Mouse (Mus musculus) heart, embryonic 16.5 days (tissue): ENCODE results near the gene Elf2. TPM values are rescaled to one million over a fixed set of nuclear protein-coding genes. Genes with fewer than 3 reads are reported as not detected.
"Not testable (repeated sequence)": the region's sequence is repeated elsewhere in the genome, so short reads cannot be mapped to it uniquely, and the experiment has no call there.

Experiments used
- ATAC-seq: fragments of 200-750 bp; cut with Nextera tagmentation; replicated peaks from 2 replicates; pipeline ENCODE4 v1.8.0; 2017; ENCODE audit warnings: moderate number of reproducible peaks; ENCODE audit not compliant: insufficient read depth, low FRiP score; ENCODE audit errors: extremely low read depth
- H3K27ac ChIP-seq: fragments of 300-500 bp; sonication (generic); 2 replicates; pipeline ENCODE4 v1.5.1; 2014; ENCODE audit warnings: mild to moderate bottlenecking, low read length, control low read depth, moderate library complexity
- H3K27me3 ChIP-seq: fragments of 300-500 bp; sonication (generic); 2 replicates; pipeline ENCODE4 v1.6.1; 2014; ENCODE audit warnings: low read length, mixed read lengths; ENCODE audit not compliant: control insufficient read depth, insufficient read depth
- H3K36me3 ChIP-seq: fragments of 300-500 bp; sonication (generic); 2 replicates; pipeline ENCODE4 v1.6.1; 2014; ENCODE audit not compliant: control insufficient read depth, insufficient read depth
- H3K4me1 ChIP-seq: fragments of 300-500 bp; sonication (generic); 2 replicates; pipeline ENCODE4 v1.6.1; 2014; ENCODE audit warnings: low read length, mixed read lengths; ENCODE audit not compliant: control insufficient read depth, insufficient read depth
- H3K4me2 ChIP-seq: fragments of 300-500 bp; sonication (generic); 2 replicates; pipeline ENCODE4 v1.6.1; 2014; ENCODE audit warnings: low read depth, mild to moderate bottlenecking, control low read depth, low read length
- H3K4me3 ChIP-seq: fragments of 300-500 bp; sonication (generic); 2 replicates; pipeline ENCODE4 v1.5.1; 2014; ENCODE audit warnings: mild to moderate bottlenecking, control low read depth, low read length
- H3K9ac ChIP-seq: fragments of 300-500 bp; sonication (generic); 2 replicates; pipeline ENCODE4 v1.6.1; 2014; ENCODE audit warnings: low read length, control low read depth
- H3K9me3 ChIP-seq: fragments of 300-500 bp; sonication (generic); replicated peaks from 2 replicates; pipeline ENCODE4 v1.6.1; 2016; ENCODE audit warnings: low read length; ENCODE audit not compliant: control insufficient read depth
- WGBS: fragments of 180-500 bp; shearing (Covaris S2); extraction: QIAGEN DNeasy Blood & Tissue Kit; methylation state at CpG from one replicate; pipeline ENCODE4 v1.1.7; 2014; 5-methylcytosine and 5-hydroxymethylcytosine counted together
- polyA plus RNA-seq: library from polyadenylated mRNA; unstranded; fragments of >200 nt; fragmentation: Nextera tagmentation; extraction: Ambion mirVana; gene quantifications from 2 replicates; pipeline ENCODE4 v1.2.1, GENCODE M21; 2015

Elf2 gene
- polyA plus RNA-seq, 1 experiment from 2014 or later = 53.4 TPM

- Histone ChIP-seq H3K36me3 (no peaks in the 10 kb centered on the region), H3K9ac (no peak overlapping the region), H3K4me3 (no peak overlapping the region), H3K9me3 (no peaks in the 10 kb centered on the region), H3K4me1 (peaks cover 39% of the 10 kb centered on the region), H3K27ac (no peak overlapping the region), H3K4me2 (peak overlapping the region; percentile 71), H3K27me3 (no peaks in the 10 kb centered on the region)
- no peak for ATAC-seq
- 37% methylated on average over 5 of the region's 5 CpGs for WGBS
Observed at GRCm38 (mm10) chr3:51223556-51223955, 116.9 kb downstream of the Elf2 start.

- Histone ChIP-seq H3K27ac (no peak overlapping the region), H3K4me1 (peaks cover 39% of the 10 kb centered on the region), H3K9me3 (no peaks in the 10 kb centered on the region), H3K9ac (no peak overlapping the region), H3K36me3 (no peaks in the 10 kb centered on the region), H3K4me2 (no peak overlapping the region), H3K4me3 (no peak overlapping the region), H3K27me3 (no peaks in the 10 kb centered on the region)
- ATAC-seq = no peak
- WGBS = 48% methylated on average over 10 of the region's 10 CpGs
Observed at GRCm38 (mm10) chr3:51222834-51223460, 117.5 kb downstream of the Elf2 start.

GRCm38 (mm10) chr3:51222302-51222701, 118.2 kb downstream of the Elf2 start:
- ATAC-seq = peak; percentile 24
- H3K9ac ChIP-seq = 0 out of 2 replicates have a peak overlapping the region, but pooled peaks have one; percentile 8
- no peaks in the 10 kb centered on the region for H3K9me3 ChIP-seq
- H3K4me1 ChIP-seq = peaks cover 39% of the 10 kb centered on the region
- 45% methylated on average over 6 of the region's 6 CpGs for WGBS
- H3K27me3 ChIP-seq = no peaks in the 10 kb centered on the region
- peak overlapping the region; percentile 45 for H3K4me2 ChIP-seq
- H3K27ac ChIP-seq = peak overlapping the region; percentile 56
- H3K4me3 ChIP-seq = peak overlapping the region; percentile 15; the same call in 1 of the 2 replicates
- no peaks in the 10 kb centered on the region for H3K36me3 ChIP-seq

- Histone ChIP-seq H3K4me3 (peak overlapping the region; percentile 15; the same call in 1 of the 2 replicates), H3K4me2 (peak overlapping the region; percentile 45), H3K9me3 (no peaks in the 10 kb centered on the region), H3K9ac (0 out of 2 replicates have a peak overlapping the region, but pooled peaks have one; percentile 8), H3K27me3 (no peaks in the 10 kb centered on the region), H3K27ac (peak overlapping the region; percentile 56), H3K36me3 (no peaks in the 10 kb centered on the region), H3K4me1 (peaks cover 39% of the 10 kb centered on the region)
- 36% methylated on average over 8 of the region's 8 CpGs for WGBS
- ATAC-seq = no peak
Observed at GRCm38 (mm10) chr3:51221847-51222246, 118.6 kb downstream of the Elf2 start.

- Histone ChIP-seq H3K9me3 (no peaks in the 10 kb centered on the region), H3K9ac (no peak overlapping the region), H3K4me3 (no peak overlapping the region), H3K36me3 (no peaks in the 10 kb centered on the region), H3K4me1 (peaks cover 35% of the 10 kb centered on the region), H3K27ac (no peak overlapping the region), H3K27me3 (no peaks in the 10 kb centered on the region), H3K4me2 (no peak overlapping the region)
- 26% methylated on average over 4 of the region's 4 CpGs for WGBS
- no peak for ATAC-seq
Observed at GRCm38 (mm10) chr3:51220846-51221245, 119.6 kb downstream of the Elf2 start.

GRCm38 (mm10) chr3:51219213-51219612, 121.2 kb downstream of the Elf2 start:
- Histone ChIP-seq H3K27me3 (no peaks in the 10 kb centered on the region), H3K9ac (no peak overlapping the region), H3K27ac (no peak overlapping the region), H3K9me3 (no peaks in the 10 kb centered on the region), H3K4me2 (no peak overlapping the region), H3K36me3 (no peaks in the 10 kb centered on the region), H3K4me3 (no peak overlapping the region), H3K4me1 (peaks cover 33% of the 10 kb centered on the region)
- WGBS = 93% methylated on average over 5 of the region's 5 CpGs
- ATAC-seq = no peak

- H3K27me3 ChIP-seq, H3K9me3 ChIP-seq, ATAC-seq, H3K4me3 ChIP-seq, H3K36me3 ChIP-seq, H3K4me2 ChIP-seq, H3K9ac ChIP-seq, H3K27ac ChIP-seq: not testable (repeated sequence)
- H3K4me1 ChIP-seq = peaks cover 25% of the 10 kb centered on the region
- 83% methylated on average over 6 of the region's 6 CpGs for WGBS
Observed at GRCm38 (mm10) chr3:51218385-51218784, 122.1 kb downstream of the Elf2 start.

GRCm38 (mm10) chr3:51216351-51216750, 124.1 kb downstream of the Elf2 start:
- WGBS = 74% methylated on average over 5 of the region's 10 CpGs
- H3K36me3 ChIP-seq, ATAC-seq, H3K9ac ChIP-seq, H3K4me2 ChIP-seq, H3K4me1 ChIP-seq, H3K27me3 ChIP-seq, H3K27ac ChIP-seq, H3K4me3 ChIP-seq, H3K9me3 ChIP-seq: not testable (repeated sequence)

- 85% methylated on average over 6 of the region's 6 CpGs for WGBS
- no peak overlapping the region for H3K27ac ChIP-seq
- ATAC-seq = no peak
- H3K4me3 ChIP-seq = no peak overlapping the region
- no peaks in the 10 kb centered on the region; the same call in 1 of the 2 replicates for H3K4me1 ChIP-seq
- H3K9me3 ChIP-seq = no peaks in the 10 kb centered on the region
- no peaks in the 10 kb centered on the region for H3K36me3 ChIP-seq
- no peaks in the 10 kb centered on the region for H3K27me3 ChIP-seq
- no peak overlapping the region for H3K4me2 ChIP-seq
- no peak overlapping the region for H3K9ac ChIP-seq
Observed at GRCm38 (mm10) chr3:51215681-51216080, 124.8 kb downstream of the Elf2 start.
